Mouse (Mus musculus) embryonic facial prominence, embryonic 15.5 days (tissue): ENCODE measurements around the gene Has3. TPM values are rescaled to one million over a fixed set of nuclear protein-coding genes. Genes with fewer than 3 reads are reported as not detected.
"Not testable (repeated sequence)": the region's sequence is repeated elsewhere in the genome, so short reads cannot be mapped to it uniquely, and the experiment has no call there.

Experiments
- ATAC-seq: fragments of 200-750 bp; cut with Nextera tagmentation; 2 replicates; pipeline ENCODE4 v1.8.0; 2017; ENCODE audit warnings: low read depth, moderate TSS enrichment; ENCODE audit not compliant: insufficient number of reproducible peaks, low FRiP score, low TSS enrichment
- H3K27ac ChIP-seq: fragments of 300-500 bp; sonication (generic); replicated peaks from 2 replicates; pipeline ENCODE4 v1.5.1; 2015; ENCODE audit warnings: mild to moderate bottlenecking, inconsistent platforms
- H3K27me3 ChIP-seq: fragments of 300-500 bp; sonication (generic); 2 replicates; pipeline ENCODE4 v1.6.1; 2015; ENCODE audit warnings: inconsistent platforms
- H3K36me3 ChIP-seq: fragments of 300-500 bp; sonication (generic); 2 replicates; pipeline ENCODE4 v1.6.1; 2015; ENCODE audit warnings: mild to moderate bottlenecking, inconsistent platforms
- H3K4me1 ChIP-seq: fragments of 300-500 bp; sonication (generic); 2 replicates; pipeline ENCODE4 v1.6.1; 2015; ENCODE audit warnings: inconsistent platforms
- H3K4me2 ChIP-seq: fragments of 300-500 bp; sonication (generic); replicated peaks from 2 replicates; pipeline ENCODE4 v1.6.1; 2015; ENCODE audit warnings: mild to moderate bottlenecking, inconsistent platforms
- H3K4me3 ChIP-seq: fragments of 300-500 bp; sonication (generic); replicated peaks from 2 replicates; pipeline ENCODE4 v1.5.1; 2015; ENCODE audit warnings: mild to moderate bottlenecking, inconsistent platforms
- H3K9ac ChIP-seq: fragments of 300-500 bp; sonication (generic); 2 replicates; pipeline ENCODE4 v1.6.1; 2015; ENCODE audit warnings: inconsistent platforms
- H3K9me3 ChIP-seq: fragments of 300-500 bp; sonication (generic); replicated peaks from 2 replicates; pipeline ENCODE4 v1.6.1; 2016; ENCODE audit warnings: inconsistent platforms
- WGBS: fragments of 180-500 bp; shearing (Covaris S2); methylation state at CpG from one replicate; pipeline ENCODE4 v1.1.7; 2015; 5-methylcytosine and 5-hydroxymethylcytosine counted together
- polyA plus RNA-seq: library from polyadenylated mRNA; unstranded; fragments of >200 nt; fragmentation: Nextera tagmentation; extraction: Ambion mirVana; gene quantifications from 2 replicates; pipeline ENCODE4 v1.2.1, GENCODE M21; 2015

Has3 gene
- polyA plus RNA-seq, 1 experiment from 2014 or later, result 1.3 TPM

GRCm38 (mm10) chr8:106913631-106914030 lies 43.6 kb downstream of the Has3 start:
- H3K9me3 ChIP-seq, result no peaks in the 10 kb centered on the region
- H3K36me3 ChIP-seq, result peaks cover 78% of the 10 kb centered on the region
- no peak overlapping the region for H3K4me3 ChIP-seq
- no peak overlapping the region for H3K4me2 ChIP-seq
- 93% methylated on average over 10 of the region's 10 CpGs for WGBS
- ATAC-seq, result no peak
- no peaks in the 10 kb centered on the region for H3K27me3 ChIP-seq
- no peak overlapping the region for H3K27ac ChIP-seq
- H3K4me1 ChIP-seq, result no peaks in the 10 kb centered on the region
- no peak overlapping the region for H3K9ac ChIP-seq

- H3K27ac ChIP-seq, result no peak overlapping the region
- no peak overlapping the region for H3K4me3 ChIP-seq
- peaks cover 78% of the 10 kb centered on the region for H3K36me3 ChIP-seq
- no peaks in the 10 kb centered on the region for H3K27me3 ChIP-seq
- no peak overlapping the region for H3K9ac ChIP-seq
- H3K9me3 ChIP-seq, result no peaks in the 10 kb centered on the region
- H3K4me2 ChIP-seq, result no peak overlapping the region
- ATAC-seq, result no peak
- H3K4me1 ChIP-seq, result 0 out of 2 replicates have a peak, but pooled peaks cover 3% of the 10 kb centered on the region
- 83% methylated on average over 8 of the region's 8 CpGs for WGBS
Measured at GRCm38 (mm10) chr8:106919721-106920394, 49.8 kb downstream of the Has3 start.

GRCm38 (mm10) chr8:106920395-106920741 lies 50.3 kb downstream of the Has3 start:
- 95% methylated on average over 5 of the region's 5 CpGs for WGBS
- no peak overlapping the region for H3K4me3 ChIP-seq
- no peak overlapping the region for H3K27ac ChIP-seq
- H3K4me1 ChIP-seq, result 0 out of 2 replicates have a peak, but pooled peaks cover 4% of the 10 kb centered on the region
- no peak overlapping the region for H3K9ac ChIP-seq
- no peaks in the 10 kb centered on the region for H3K27me3 ChIP-seq
- no peak for ATAC-seq
- H3K4me2 ChIP-seq, result no peak overlapping the region
- peaks cover 73% of the 10 kb centered on the region for H3K36me3 ChIP-seq
- no peaks in the 10 kb centered on the region for H3K9me3 ChIP-seq

GRCm38 (mm10) chr8:106924057-106924456 lies 54.0 kb downstream of the Has3 start:
- WGBS, result 82% methylated on average over 4 of the region's 4 CpGs
- Histone ChIP-seq H3K4me3 (no peak overlapping the region), H3K9ac (no peak overlapping the region), H3K36me3 (peaks cover 36% of the 10 kb centered on the region), H3K27me3 (no peaks in the 10 kb centered on the region), H3K27ac (peak overlapping the region; percentile 70; the same call in 1 of the 2 replicates), H3K4me1 (0 out of 2 replicates have a peak, but pooled peaks cover 7% of the 10 kb centered on the region), H3K9me3 (no peaks in the 10 kb centered on the region), H3K4me2 (no peak overlapping the region)
- no peak for ATAC-seq

- no peak for ATAC-seq
- no peak overlapping the region for H3K4me3 ChIP-seq
- H3K9ac ChIP-seq, result no peak overlapping the region
- H3K9me3 ChIP-seq, result no peaks in the 10 kb centered on the region
- WGBS, result 43% methylated on average over 8 of the region's 8 CpGs
- no peaks in the 10 kb centered on the region for H3K27me3 ChIP-seq
- H3K27ac ChIP-seq, result peak overlapping the region; percentile 70
- H3K4me1 ChIP-seq, result peaks cover 16% of the 10 kb centered on the region
- H3K36me3 ChIP-seq, result peaks cover 27% of the 10 kb centered on the region
- no peak overlapping the region for H3K4me2 ChIP-seq
Measured at GRCm38 (mm10) chr8:106924904-106925349, 54.9 kb downstream of the Has3 start.

GRCm38 (mm10) chr8:106925446-106925845 lies 55.4 kb downstream of the Has3 start:
- H3K27ac ChIP-seq, result peak overlapping the region; percentile 76; the same call in 1 of the 2 replicates
- no peak overlapping the region for H3K4me3 ChIP-seq
- H3K27me3 ChIP-seq, result no peaks in the 10 kb centered on the region
- no peaks in the 10 kb centered on the region for H3K9me3 ChIP-seq
- ATAC-seq, result no peak
- H3K9ac ChIP-seq, result no peak overlapping the region
- WGBS, result 83% methylated on average over 4 of the region's 4 CpGs
- peaks cover 23% of the 10 kb centered on the region for H3K36me3 ChIP-seq
- H3K4me1 ChIP-seq, result peaks cover 18% of the 10 kb centered on the region
- no peak overlapping the region for H3K4me2 ChIP-seq

GRCm38 (mm10) chr8:106927247-106927646 lies 57.2 kb downstream of the Has3 start:
- no peak overlapping the region for H3K9ac ChIP-seq
- H3K4me3 ChIP-seq, result no peak overlapping the region
- peaks cover 27% of the 10 kb centered on the region for H3K4me1 ChIP-seq
- ATAC-seq, result no peak
- H3K36me3 ChIP-seq, result peaks cover 13% of the 10 kb centered on the region
- no peak overlapping the region for H3K4me2 ChIP-seq
- 60% methylated on average over 4 of the region's 4 CpGs for WGBS
- H3K9me3 ChIP-seq, result no peaks in the 10 kb centered on the region
- no peaks in the 10 kb centered on the region for H3K27me3 ChIP-seq
- no peak overlapping the region for H3K27ac ChIP-seq

GRCm38 (mm10) chr8:106928182-106928581 lies 58.1 kb downstream of the Has3 start:
- peaks cover 35% of the 10 kb centered on the region for H3K4me1 ChIP-seq
- H3K4me3 ChIP-seq, H3K9ac ChIP-seq, H3K27ac ChIP-seq, H3K36me3 ChIP-seq, H3K4me2 ChIP-seq, H3K9me3 ChIP-seq, ATAC-seq, H3K27me3 ChIP-seq: not testable (repeated sequence)
- 92% methylated on average over 11 of the region's 11 CpGs for WGBS

- Histone ChIP-seq H3K4me3 (no peak overlapping the region), H3K9me3 (no peaks in the 10 kb centered on the region), H3K4me2 (no peak overlapping the region), H3K27ac (peak overlapping the region; percentile 76), H3K4me1 (peaks cover 35% of the 10 kb centered on the region), H3K36me3 (no peaks in the 10 kb centered on the region), H3K27me3 (no peaks in the 10 kb centered on the region), H3K9ac (no peak overlapping the region)
- WGBS, result 13% methylated on average over 6 of the region's 6 CpGs
- ATAC-seq, result no peak
Measured at GRCm38 (mm10) chr8:106929155-106929913, 59.3 kb downstream of the Has3 start.

GRCm38 (mm10) chr8:106929921-106930320 lies 59.9 kb downstream of the Has3 start:
- Histone ChIP-seq H3K27me3 (no peaks in the 10 kb centered on the region), H3K27ac (peak overlapping the region; percentile 76), H3K4me3 (no peak overlapping the region), H3K9me3 (no peaks in the 10 kb centered on the region), H3K36me3 (no peaks in the 10 kb centered on the region), H3K9ac (no peak overlapping the region), H3K4me2 (no peak overlapping the region), H3K4me1 (peaks cover 31% of the 10 kb centered on the region)
- no peak for ATAC-seq
- WGBS, result 64% methylated on average over 5 of the region's 5 CpGs

GRCm38 (mm10) chr8:106932376-106933065 lies 62.5 kb downstream of the Has3 start:
- peaks cover 40% of the 10 kb centered on the region for H3K4me1 ChIP-seq
- ATAC-seq, result no peak
- no peaks in the 10 kb centered on the region for H3K36me3 ChIP-seq
- 5% methylated on average over 22 of the region's 22 CpGs for WGBS
- H3K9me3 ChIP-seq, result no peaks in the 10 kb centered on the region
- peak overlapping the region; percentile 26 for H3K4me3 ChIP-seq
- H3K9ac ChIP-seq, result no peak overlapping the region
- H3K27me3 ChIP-seq, result no peaks in the 10 kb centered on the region
- H3K4me2 ChIP-seq, result peak overlapping the region; percentile 47
- H3K27ac ChIP-seq, result peak overlapping the region; percentile 49; the same call in 1 of the 2 replicates
